Mouse (Mus musculus) liver, embryonic 14.5 days (tissue): ENCODE measurements at regions not wholly inside any gene's neighbourhood (a gene's known extent, or its start where the extent isn't known, plus 50 kb on each side); places are given as distances from the start of the nearest gene placed in this dataset.

Experiments
- CTCF ChIP-seq: IDR thresholded peaks from 2 replicates; pipeline ENCODE4 v1.5.1; 2016; ENCODE audit warnings: antibody characterized with exemption, low read depth, control low read depth
- EP300 ChIP-seq: IDR thresholded peaks from 2 replicates; pipeline ENCODE4 v1.6.1; 2016; ENCODE audit warnings: antibody characterized with exemption, low read depth

- TF ChIP-seq CTCF (no peak), EP300 (no peak)
These were observed 160.1 kb upstream of the Cdh11 start for GRCm38 (mm10) chr8:102945546-102945945.
